Mouse (Mus musculus) spleen, adult 2 months (tissue): ENCODE results near the gene Fut11.

ENCODE experiments used
- CTCF ChIP-seq: fragments of 200-500 bp; IDR thresholded peaks from 2 replicates; pipeline ENCODE4 v1.5.1; 2011; ENCODE audit warnings: mild to moderate bottlenecking, inconsistent platforms; ENCODE audit not compliant: insufficient read depth, insufficient read length, insufficient replicate concordance; ENCODE audit errors: extremely low read depth
- POLR2A ChIP-seq: fragments of 200-500 bp; IDR thresholded peaks from 2 replicates; pipeline ENCODE4 v1.6.1; 2011; ENCODE audit warnings: low read depth, low read length, inconsistent platforms

DNA sequence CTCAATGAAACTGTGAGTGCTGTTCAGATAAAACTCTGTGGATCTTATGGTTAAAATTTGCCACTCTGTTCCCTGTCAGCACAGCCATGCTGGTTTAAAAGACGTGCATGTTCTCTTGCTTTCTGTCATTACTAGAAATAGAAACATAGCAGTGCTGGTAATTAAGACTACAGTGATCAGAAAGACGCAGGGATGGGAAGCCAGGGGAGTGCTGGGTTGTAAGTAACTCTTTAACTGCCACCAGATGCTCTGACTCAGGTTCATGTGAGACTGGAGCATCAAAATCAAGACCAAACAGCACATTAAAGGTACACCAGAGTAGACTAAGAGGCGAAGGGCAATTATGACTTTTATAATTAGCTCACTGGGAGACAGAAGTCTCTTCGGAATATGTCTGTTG lies 53.6 kb downstream of the Fut11 start:
- TF ChIP-seq CTCF (no peak), POLR2A (no peak)
